Mouse (Mus musculus) Patski (cell line): ENCODE data around the gene Commd7. TPM values are rescaled to one million over a fixed set of nuclear protein-coding genes. Genes with fewer than 3 reads are reported as not detected.

Experiments
- ATAC-seq: fragments of 100-300 bp; one replicate; pipeline ENCODE4 v1.8.0; 2021
- CTCF ChIA-PET: fragments of 350-600 bp; sonication (Branson Sonifier 250); formaldehyde crosslinking; loops from one replicate; lab custom pipeline; 2022; ENCODE audit warnings: inconsistent platforms; lab: Charles Lee
- POLR2A ChIA-PET: fragments of 350-600 bp; sonication (Branson Sonifier 250); formaldehyde crosslinking; loops from one replicate; lab custom pipeline; 2022; ENCODE audit warnings: antibody characterized with exemption, inconsistent platforms; lab: Charles Lee
- DNase-seq: peaks from one replicate; pipeline ENCODE4 v3.0.0-alpha.2; 2011; ENCODE audit warnings: low read depth, low spot score
- H3K27me3 ChIP-seq: fragments of 371-371 bp; one replicate; pipeline ENCODE4 v1.5.1; 2021
- CTCF ChIP-seq: fragments of 100-300 bp; IDR thresholded peaks from one replicate; pipeline ENCODE4 v1.5.1; 2021
- in situ Hi-C: fragments of 300-500 bp; cut with MboI; formaldehyde crosslinking; loops from 3 replicates; pipeline ENCODE4 v1.11.1; 2018; ENCODE audit warnings: low pct_unique_long_range_greater_than_20kb, mixed read lengths
- polyA plus RNA-seq: library from polyadenylated mRNA; unstranded; gene quantifications from one replicate; pipeline ENCODE4 v1.2.3, GENCODE M21; 2021

The Commd7 gene
- polyA plus RNA-seq, 1 experiment from 2014 or later = 36.7 TPM

GRCm38 (mm10) chr2:153651681-153652080, 19.1 kb upstream of the Commd7 start:
- no peak for TF ChIP-seq CTCF
- ChIA-PET POLR2A (no interaction called here), CTCF (no interaction called here)
- ATAC-seq (no peak), DNase-seq (no peak)
- in situ Hi-C loops = no loop called here
- H3K27me3 ChIP-seq = peaks cover 3% of the 10 kb centered on the region

GRCm38 (mm10) chr2:153650014-153650687, 17.6 kb upstream of the Commd7 start:
- CTCF ChIA-PET = no interaction called here
- no peak for DNase-seq
- in situ Hi-C loops = no loop called here
- no peak for ATAC-seq
- H3K27me3 ChIP-seq = peaks cover 3% of the 10 kb centered on the region
- no peak for TF ChIP-seq CTCF
- POLR2A ChIA-PET = no interaction called here

- peak; percentile 87 for ATAC-seq
Observed at GRCm38 (mm10) chr2:153649298-153650013, 16.9 kb upstream of the Commd7 start, which contains the start of gene Dnmt3b. TSS of gene Dnmt3b (plus strand) at chr2:153649450.

GRCm38 (mm10) chr2:153648773-153649297, 16.3 kb upstream of the Commd7 start:
- TF ChIP-seq CTCF = no peak
- no peak for DNase-seq
- POLR2A ChIA-PET = no interaction called here
- peaks cover 3% of the 10 kb centered on the region for H3K27me3 ChIP-seq
- no peak for ATAC-seq
- in situ Hi-C loops = no loop called here
- CTCF ChIA-PET = no interaction called here

More at GRCm38 (mm10) chr2:153649298-153650013, 16.9 kb upstream of the Commd7 start, which contains the start of gene Dnmt3b:
- ChIA-PET POLR2A (no interaction called here), CTCF (no interaction called here)
- DNase-seq = no peak
- H3K27me3 ChIP-seq = peaks cover 3% of the 10 kb centered on the region
- no peak for TF ChIP-seq CTCF
- in situ Hi-C loops = no loop called here

- no peak for ATAC-seq
- ChIA-PET CTCF (interaction anchor here (1.4 kb wide), 1 partner anchor 10 kb away, joined by 3 read pairs; the partner anchor contains the start of gene Commd7), POLR2A (no interaction called here)
- no peak for DNase-seq
- TF ChIP-seq CTCF = no peak
- peaks cover 17% of the 10 kb centered on the region for H3K27me3 ChIP-seq
- in situ Hi-C loops = no loop called here
Observed at GRCm38 (mm10) chr2:153642999-153643398, 10.4 kb upstream of the Commd7 start.

GRCm38 (mm10) chr2:153642496-153642895, 9.9 kb upstream of the Commd7 start:
- POLR2A ChIA-PET = no interaction called here
- TF ChIP-seq CTCF = no peak
- ATAC-seq = no peak
- in situ Hi-C loops = no loop called here
- CTCF ChIA-PET = no interaction called here
- DNase-seq = no peak
- H3K27me3 ChIP-seq = peaks cover 17% of the 10 kb centered on the region

- ChIA-PET CTCF (no interaction called here), POLR2A (interaction anchor here (0.6 kb wide), 1 partner anchor 292 kb away, joined by 3 read pairs; no protein-coding TSS in a partner anchor)
- DNase-seq (no peak), ATAC-seq (no peak)
- TF ChIP-seq CTCF = no peak
- peaks cover 17% of the 10 kb centered on the region for H3K27me3 ChIP-seq
- in situ Hi-C loops = no loop called here
Observed at GRCm38 (mm10) chr2:153638977-153639680, 6.5 kb upstream of the Commd7 start.

- in situ Hi-C loops = no loop called here
- DNase-seq (no peak), ATAC-seq (no peak)
- TF ChIP-seq CTCF = no peak
- no peaks in the 10 kb centered on the region for H3K27me3 ChIP-seq
- POLR2A ChIA-PET = interaction anchor here (0.8 kb wide), 1 partner anchor 22 kb away, joined by 3 read pairs; no protein-coding TSS in a partner anchor
- CTCF ChIA-PET = interaction anchor here (0.8 to 1.4 kb wide), 3 partner anchors 11 to 34 kb away, joined by 3 read pairs; no protein-coding TSS in a partner anchor
Observed at GRCm38 (mm10) chr2:153633259-153633658, 678 bp upstream of the Commd7 start.

- ChIA-PET POLR2A (interaction anchor here (0.8 to 0.9 kb wide), 2 partner anchors 21 to 22 kb away, joined by 3 read pairs; no protein-coding TSS in a partner anchor), CTCF (interaction anchor here (0.8 to 1.4 kb wide), 3 partner anchors 11 to 34 kb away, joined by 3 read pairs; no protein-coding TSS in a partner anchor)
- ATAC-seq (no peak), DNase-seq (no peak)
- no peak for TF ChIP-seq CTCF
- H3K27me3 ChIP-seq = no peaks in the 10 kb centered on the region
- in situ Hi-C loops = no loop called here
Observed at GRCm38 (mm10) chr2:153632871-153633226, 268 bp upstream of the Commd7 start.

GRCm38 (mm10) chr2:153630950-153631349, 1.6 kb downstream of the Commd7 start:
- no peak for TF ChIP-seq CTCF
- H3K27me3 ChIP-seq = no peaks in the 10 kb centered on the region
- no peak for ATAC-seq
- no peak for DNase-seq
- in situ Hi-C loops = no loop called here
- ChIA-PET CTCF (no interaction called here), POLR2A (no interaction called here)
